ENCODE assay signal across 16 mouse cellular contexts in the genomic region with DNA sequence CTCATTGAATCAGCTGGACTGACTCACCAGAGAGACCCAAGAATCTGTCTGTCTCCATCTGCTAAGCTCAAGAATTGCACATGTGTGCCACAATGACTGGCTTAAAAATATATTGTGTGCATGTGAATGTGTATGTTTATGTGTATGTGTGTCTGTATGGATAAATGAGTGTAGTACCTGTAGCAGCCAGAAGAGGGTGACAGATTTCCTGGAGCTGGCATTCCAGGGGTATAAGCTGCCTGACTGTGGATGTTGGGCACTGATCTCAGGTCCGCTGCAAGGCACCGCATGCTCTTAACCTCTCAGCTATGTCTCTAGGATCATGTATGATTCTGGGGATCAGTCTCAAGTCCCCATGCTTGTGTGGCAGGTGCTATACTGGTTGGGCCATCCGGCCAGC.
DNase-seq lines count a peak whose midpoint lies in the region; TF ChIP-seq lines count a peak whose summit lies in the region.
"Had no signal": no experiment of that assay in that cellular context is flagged by ENCODE, and none has a peak within 500 bp of the region (broad histone marks: within the 10 kb centered on the region; RNA-seq: fewer than 3 reads in every experiment).

No protein-coding gene starts in this region.

- 0 out of 2 replicates have a peak, but pooled peaks have one; percentile 10 for TF ChIP-seq CTCF in kidney, adult 2 months (conservative IDR thresholded peaks at IDR 0.05; ENCODE audit: insufficient read depth, insufficient read length, low read depth, low read length)
- peak; percentile 36; the same call in 1 of the 2 replicates for TF ChIP-seq CTCF in testis, adult 2 months (IDR thresholded peaks at IDR 0.05; ENCODE audit: control insufficient read depth, insufficient read depth, insufficient replicate concordance, low read depth, low read length)

- no peak overlapping the region for H3K27ac ChIP-seq in kidney, adult 2 months (ENCODE audit: insufficient read depth, low read depth, low read length)
- no peak overlapping the region for H3K27ac ChIP-seq in testis, adult 2 months (ENCODE audit: control insufficient read depth, insufficient read depth, low read depth, low read length)
- H3K27ac ChIP-seq: embryonic facial prominence, embryonic 12.5 days; limb, embryonic 10.5 days; macrophage had no signal

- no peak overlapping the region for H3K4me3 ChIP-seq in kidney, adult 2 months (ENCODE audit: insufficient read depth, low read depth, low read length)
- H3K4me3 ChIP-seq in testis, adult 2 months (ENCODE audit: control insufficient read depth, low read depth, low read length): no peak overlapping the region
- H3K4me3 ChIP-seq: embryonic facial prominence, embryonic 12.5 days; limb, embryonic 10.5 days had no signal

- DNase-seq in kidney, adult 2 months: no peak
- DNase-seq in kidney, postnatal 10 days: no peak
- no peak for DNase-seq in testis, postnatal 10 days (ENCODE audit: low spot score)
- peak; percentile 63 for DNase-seq in R1 (ENCODE audit: low read depth, low spot score)
- no peak for DNase-seq in gastrocnemius, postnatal 14 days
- no peak for DNase-seq in thymus, postnatal 25 days
- DNase-seq: adrenal gland, adult 8-10 months; kidney, adult 18-20 months; lung, adult 18-20 months; midbrain, embryonic 14.5 days; right cerebral cortex, postnatal 25 days; thymus, adult 18-20 months had no signal

- H3K4me1 ChIP-seq in kidney, adult 2 months (ENCODE audit: control insufficient read depth, insufficient read depth, low read length): no peaks in the 10 kb centered on the region
- no peaks in the 10 kb centered on the region for H3K4me1 ChIP-seq in testis, adult 2 months (ENCODE audit: control insufficient read depth, insufficient read depth, low read length)
- H3K4me1 ChIP-seq: embryonic facial prominence, embryonic 12.5 days had no signal

- no peak for TF ChIP-seq POLR2A in kidney, adult 2 months (IDR thresholded peaks at IDR 0.05; ENCODE audit: low read depth, low read length)
- no peak for TF ChIP-seq POLR2A in testis, adult 2 months (IDR thresholded peaks at IDR 0.05; ENCODE audit: control insufficient read depth, low read depth, low read length)

- 95% methylated on average over 3 of the region's 3 CpGs for WGBS in kidney, adult 2 months

- no peaks in the 10 kb centered on the region for H3K27me3 ChIP-seq in kidney, adult 2 months (replicated peaks; ENCODE audit: control insufficient read depth, insufficient read depth, low read length)
- no peaks in the 10 kb centered on the region for H3K27me3 ChIP-seq in testis, adult 2 months (ENCODE audit: control insufficient read depth, insufficient read depth, low read length)
- H3K27me3 ChIP-seq: embryonic facial prominence, embryonic 12.5 days had no signal

- intact Hi-C loops in gastrocnemius, postnatal 14 days (cut with DNase I; ENCODE audit: low total_unique reads): no loop called here

- no peaks in the 10 kb centered on the region for H3K36me3 ChIP-seq in kidney, adult 2 months (ENCODE audit: control insufficient read depth, insufficient read depth, low read length)
- H3K36me3 ChIP-seq in testis, adult 2 months (ENCODE audit: control insufficient read depth, insufficient read depth, low read length): no peaks in the 10 kb centered on the region
- H3K36me3 ChIP-seq: embryonic facial prominence, embryonic 12.5 days; limb, embryonic 10.5 days had no signal
